Mouse (Mus musculus) liver, postnatal 0 days (tissue): ENCODE measurements around the gene Btbd9.

Experiments used
- CTCF ChIP-seq: sonication (generic); IDR thresholded peaks from 2 replicates; pipeline ENCODE4 v1.5.1; 2016; ENCODE audit warnings: antibody characterized with exemption, low read depth
- EP300 ChIP-seq: IDR thresholded peaks from 2 replicates; pipeline ENCODE4 v1.6.1; 2016; ENCODE audit warnings: antibody characterized with exemption, low read depth, mild to moderate bottlenecking

- TF ChIP-seq CTCF (no peak), EP300 (no peak)
These were observed 293.3 kb downstream of the Btbd9 start for GRCm38 (mm10) chr17:30283001-30283400.
